Mouse (Mus musculus): Measurements from ENCODE around the gene Arf1. TPM values are rescaled to one million over a fixed set of nuclear protein-coding genes. Genes with fewer than 3 reads are reported as not detected.
A peak's percentile ranks its signal among the peaks of the same experiment; 100 is the strongest.

Arf1 gene
- polyA plus RNA-seq (2012; ENCODE audit: insufficient read depth, insufficient read length, missing spikeins): 295 and 301 TPM in 2 replicates

- no peak for TF ChIP-seq CTCF (IDR thresholded peaks at IDR 0.05; ENCODE audit: low read depth, low read length)
- 0 out of 2 replicates have a peak, but pooled peaks have one; percentile 24 for TF ChIP-seq POLR2A (IDR thresholded peaks at IDR 0.05; ENCODE audit: borderline replicate concordance, low read depth, low read length)
- peaks cover 31% of the 10 kb centered on the region for H3K4me1 ChIP-seq (ENCODE audit: control insufficient read depth, insufficient read depth, low read length)
- H3K4me3 ChIP-seq (ENCODE audit: insufficient read depth, low read length): peak within 1 kb of the TSS; percentile 92
Observed at GRCm38 (mm10) chr11:59228122-59228953, at the start of gene Arf1. TSS of gene Arf1 (minus strand) at chr11:59228270.

GRCm38 (mm10) chr11:59276877-59277276 is 48.8 kb upstream of the Arf1 start:
- Histone ChIP-seq H3K4me3 (ENCODE audit: insufficient read depth, low read length) (no peak overlapping the region), H3K27ac (ENCODE audit: insufficient read depth, low read depth, low read length) (no peak overlapping the region), H3K4me1 (ENCODE audit: control insufficient read depth, insufficient read depth, low read length) (0 out of 2 replicates have a peak, but pooled peaks cover 2% of the 10 kb centered on the region)
- TF ChIP-seq CTCF (IDR thresholded peaks at IDR 0.05; ENCODE audit: low read depth, low read length) (no peak), POLR2A (IDR thresholded peaks at IDR 0.05; ENCODE audit: borderline replicate concordance, low read depth, low read length) (no peak)

More at GRCm38 (mm10) chr11:59228122-59228953, at the start of gene Arf1:
- peak within 1 kb of the TSS; percentile 95 for H3K27ac ChIP-seq (ENCODE audit: insufficient read depth, low read depth, low read length)

GRCm38 (mm10) chr11:59274184-59274583 is 46.1 kb upstream of the Arf1 start:
- TF ChIP-seq POLR2A (IDR thresholded peaks at IDR 0.05; ENCODE audit: borderline replicate concordance, low read depth, low read length): no peak
- no peak for TF ChIP-seq CTCF (IDR thresholded peaks at IDR 0.05; ENCODE audit: low read depth, low read length)
- Histone ChIP-seq H3K27ac (ENCODE audit: insufficient read depth, low read depth, low read length) (no peak overlapping the region), H3K4me1 (ENCODE audit: control insufficient read depth, insufficient read depth, low read length) (0 out of 2 replicates have a peak, but pooled peaks cover 2% of the 10 kb centered on the region), H3K4me3 (ENCODE audit: insufficient read depth, low read length) (no peak overlapping the region)

- TF ChIP-seq POLR2A (IDR thresholded peaks at IDR 0.05; ENCODE audit: borderline replicate concordance, low read depth, low read length) (no peak), CTCF (IDR thresholded peaks at IDR 0.05; ENCODE audit: low read depth, low read length) (no peak)
- Histone ChIP-seq H3K4me3 (ENCODE audit: insufficient read depth, low read length) (no peak overlapping the region), H3K4me1 (ENCODE audit: control insufficient read depth, insufficient read depth, low read length) (no peaks in the 10 kb centered on the region), H3K27ac (ENCODE audit: insufficient read depth, low read depth, low read length) (no peak overlapping the region)
Observed at GRCm38 (mm10) chr11:59266727-59267126, 38.7 kb upstream of the Arf1 start.

- no peak overlapping the region for H3K27ac ChIP-seq (ENCODE audit: insufficient read depth, low read depth, low read length)
- no peak overlapping the region for H3K4me3 ChIP-seq (ENCODE audit: insufficient read depth, low read length)
- H3K4me1 ChIP-seq (ENCODE audit: control insufficient read depth, insufficient read depth, low read length): no peaks in the 10 kb centered on the region
- no peak for TF ChIP-seq POLR2A (IDR thresholded peaks at IDR 0.05; ENCODE audit: borderline replicate concordance, low read depth, low read length)
- no peak for TF ChIP-seq CTCF (IDR thresholded peaks at IDR 0.05; ENCODE audit: low read depth, low read length)
Observed at GRCm38 (mm10) chr11:59265154-59265813, 37.2 kb upstream of the Arf1 start.

GRCm38 (mm10) chr11:59264593-59264992 is 36.5 kb upstream of the Arf1 start:
- TF ChIP-seq POLR2A (IDR thresholded peaks at IDR 0.05; ENCODE audit: borderline replicate concordance, low read depth, low read length) (no peak), CTCF (IDR thresholded peaks at IDR 0.05; ENCODE audit: low read depth, low read length) (no peak)

GRCm38 (mm10) chr11:59263870-59264563 is 35.9 kb upstream of the Arf1 start:
- peak overlapping the region; percentile 22; the same call in 1 of the 2 replicates for H3K4me3 ChIP-seq (ENCODE audit: insufficient read depth, low read length)
- H3K4me1 ChIP-seq (ENCODE audit: control insufficient read depth, insufficient read depth, low read length): no peaks in the 10 kb centered on the region
- H3K27ac ChIP-seq (ENCODE audit: insufficient read depth, low read depth, low read length): no peak overlapping the region
- TF ChIP-seq POLR2A (IDR thresholded peaks at IDR 0.05; ENCODE audit: borderline replicate concordance, low read depth, low read length) (no peak), CTCF (IDR thresholded peaks at IDR 0.05; ENCODE audit: low read depth, low read length) (no peak)

More at GRCm38 (mm10) chr11:59264593-59264992, 36.5 kb upstream of the Arf1 start:
- Histone ChIP-seq H3K4me1 (ENCODE audit: control insufficient read depth, insufficient read depth, low read length) (no peaks in the 10 kb centered on the region), H3K27ac (ENCODE audit: insufficient read depth, low read depth, low read length) (no peak overlapping the region), H3K4me3 (ENCODE audit: insufficient read depth, low read length) (no peak overlapping the region)

- Histone ChIP-seq H3K4me1 (ENCODE audit: control insufficient read depth, insufficient read depth, low read length) (no peaks in the 10 kb centered on the region), H3K27ac (ENCODE audit: insufficient read depth, low read depth, low read length) (no peak overlapping the region), H3K4me3 (ENCODE audit: insufficient read depth, low read length) (no peak overlapping the region)
- no peak for TF ChIP-seq POLR2A (IDR thresholded peaks at IDR 0.05; ENCODE audit: borderline replicate concordance, low read depth, low read length)
- no peak for TF ChIP-seq CTCF (IDR thresholded peaks at IDR 0.05; ENCODE audit: low read depth, low read length)
Observed at GRCm38 (mm10) chr11:59262308-59262707, 34.2 kb upstream of the Arf1 start.

- Histone ChIP-seq H3K4me1 (ENCODE audit: control insufficient read depth, insufficient read depth, low read length) (no peaks in the 10 kb centered on the region), H3K4me3 (ENCODE audit: insufficient read depth, low read length) (no peak overlapping the region), H3K27ac (ENCODE audit: insufficient read depth, low read depth, low read length) (no peak overlapping the region)
- no peak for TF ChIP-seq CTCF (IDR thresholded peaks at IDR 0.05; ENCODE audit: low read depth, low read length)
Observed at GRCm38 (mm10) chr11:59260706-59261493, 32.8 kb upstream of the Arf1 start.
